Mouse (Mus musculus) neural tube, embryonic 14.5 days (tissue): ENCODE results near the gene Gm5767. TPM values are rescaled to one million over a fixed set of nuclear protein-coding genes. Genes with fewer than 3 reads are reported as not detected.
A peak's percentile ranks its signal among the peaks of the same experiment; 100 is the strongest.

Source experiments
- ATAC-seq: fragments of 200-750 bp; cut with Nextera tagmentation; 2 replicates; pipeline ENCODE4 v1.8.0; 2017; ENCODE audit warnings: low read depth, mild to moderate bottlenecking, moderate TSS enrichment, moderate library complexity
- H3K27ac ChIP-seq: fragments of 300-500 bp; sonication (generic); 2 replicates; pipeline ENCODE4 v1.5.1; 2014; ENCODE audit warnings: low read depth, mild to moderate bottlenecking, control low read depth, low read length, moderate library complexity, mixed read lengths
- H3K27me3 ChIP-seq: fragments of 300-500 bp; sonication (generic); 2 replicates; pipeline ENCODE4 v1.6.1; 2014; ENCODE audit warnings: low read length; ENCODE audit not compliant: control insufficient read depth, insufficient read depth
- H3K36me3 ChIP-seq: fragments of 300-500 bp; sonication (generic); 2 replicates; pipeline ENCODE4 v1.6.1; 2014; ENCODE audit warnings: low read length, mixed read lengths; ENCODE audit not compliant: control insufficient read depth, insufficient read depth
- H3K4me1 ChIP-seq: fragments of 300-500 bp; sonication (generic); 2 replicates; pipeline ENCODE4 v1.6.1; 2014; ENCODE audit warnings: low read length; ENCODE audit not compliant: control insufficient read depth, insufficient read depth
- H3K4me2 ChIP-seq: fragments of 300-500 bp; sonication (generic); 2 replicates; pipeline ENCODE4 v1.6.1; 2014; ENCODE audit warnings: mild to moderate bottlenecking, low read depth, low read length, control low read depth
- H3K4me3 ChIP-seq: fragments of 300-500 bp; sonication (generic); 2 replicates; pipeline ENCODE4 v1.5.1; 2014; ENCODE audit warnings: low read depth, low read length, control low read depth, mixed read lengths
- H3K9ac ChIP-seq: fragments of 300-500 bp; sonication (generic); replicated peaks from 2 replicates; pipeline ENCODE4 v1.6.1; 2014; ENCODE audit warnings: low read depth, mild to moderate bottlenecking, control low read depth, low read length, mixed read lengths
- H3K9me3 ChIP-seq: fragments of 300-500 bp; sonication (generic); 2 replicates; pipeline ENCODE4 v1.6.1; 2016; ENCODE audit warnings: low read length; ENCODE audit not compliant: control insufficient read depth
- WGBS: fragments of 180-500 bp; shearing (Covaris S2); extraction: QIAGEN DNeasy Blood & Tissue Kit; methylation state at CpG from one replicate; pipeline ENCODE4 v1.1.7; 2014; 5-methylcytosine and 5-hydroxymethylcytosine counted together
- polyA plus RNA-seq: library from polyadenylated mRNA; unstranded; fragments of >200 nt; fragmentation: Nextera tagmentation; extraction: Ambion mirVana; gene quantifications from 2 replicates; pipeline ENCODE4 v1.2.1, GENCODE M21; 2014

Gene Gm5767
- polyA plus RNA-seq, 1 experiment from 2014 or later = not detected

DNA sequence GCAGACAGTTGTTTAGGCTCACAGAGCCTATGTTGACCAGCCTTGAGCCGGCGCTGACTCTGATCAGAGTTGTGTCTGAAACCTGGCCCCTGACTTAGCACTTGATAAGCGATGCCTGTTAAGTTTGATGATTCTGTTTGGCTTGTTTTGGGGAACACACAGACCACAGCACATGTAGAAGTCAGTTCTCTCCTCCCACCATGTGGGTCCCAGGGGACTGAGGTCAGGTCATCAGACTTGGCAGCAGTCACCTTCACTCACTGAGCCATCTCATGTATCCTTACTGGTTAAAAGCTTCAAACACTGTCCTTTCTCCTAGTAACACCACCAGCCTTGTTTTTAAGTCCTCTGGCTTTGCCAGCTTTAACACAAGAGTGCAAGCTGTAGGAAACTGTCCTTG, 30.6 kb upstream of the Gm5767 start:
- no peak overlapping the region for H3K4me2 ChIP-seq
- no peak for ATAC-seq
- no peaks in the 10 kb centered on the region for H3K4me1 ChIP-seq
- no peaks in the 10 kb centered on the region for H3K27me3 ChIP-seq
- no peak overlapping the region for H3K4me3 ChIP-seq
- peaks cover 35% of the 10 kb centered on the region for H3K36me3 ChIP-seq
- no peak overlapping the region for H3K9ac ChIP-seq
- 99% methylated on average over 3 of the region's 3 CpGs for WGBS
- no peak overlapping the region for H3K27ac ChIP-seq
- H3K9me3 ChIP-seq = no peaks in the 10 kb centered on the region

DNA sequence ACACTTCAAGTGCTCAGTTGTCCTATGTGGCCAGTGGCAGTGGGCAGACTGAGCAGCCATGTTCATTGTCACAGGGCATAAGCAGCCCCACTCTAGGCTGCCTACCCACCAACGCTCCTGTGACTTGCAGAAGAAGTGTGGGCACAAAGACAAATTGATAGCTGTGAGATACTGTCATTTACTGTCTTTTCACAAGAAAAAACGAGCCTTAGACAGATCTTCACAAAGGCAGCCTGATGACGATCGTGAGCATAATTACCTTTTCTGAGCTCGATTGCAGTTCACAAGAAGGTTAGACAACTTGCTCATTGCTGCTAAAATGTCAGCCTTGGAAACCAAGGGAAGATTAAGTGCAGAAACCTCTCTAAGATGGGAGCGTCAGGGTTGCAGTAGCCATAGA, 25.5 kb upstream of the Gm5767 start:
- no peak overlapping the region for H3K4me2 ChIP-seq
- no peak overlapping the region for H3K27ac ChIP-seq
- no peaks in the 10 kb centered on the region for H3K4me1 ChIP-seq
- no peak for ATAC-seq
- 80% methylated on average over 6 of the region's 6 CpGs for WGBS
- H3K9ac ChIP-seq = no peak overlapping the region
- H3K4me3 ChIP-seq = no peak overlapping the region
- no peaks in the 10 kb centered on the region for H3K27me3 ChIP-seq
- no peaks in the 10 kb centered on the region for H3K9me3 ChIP-seq
- H3K36me3 ChIP-seq = peaks cover 18% of the 10 kb centered on the region; the same call in 1 of the 2 replicates

DNA sequence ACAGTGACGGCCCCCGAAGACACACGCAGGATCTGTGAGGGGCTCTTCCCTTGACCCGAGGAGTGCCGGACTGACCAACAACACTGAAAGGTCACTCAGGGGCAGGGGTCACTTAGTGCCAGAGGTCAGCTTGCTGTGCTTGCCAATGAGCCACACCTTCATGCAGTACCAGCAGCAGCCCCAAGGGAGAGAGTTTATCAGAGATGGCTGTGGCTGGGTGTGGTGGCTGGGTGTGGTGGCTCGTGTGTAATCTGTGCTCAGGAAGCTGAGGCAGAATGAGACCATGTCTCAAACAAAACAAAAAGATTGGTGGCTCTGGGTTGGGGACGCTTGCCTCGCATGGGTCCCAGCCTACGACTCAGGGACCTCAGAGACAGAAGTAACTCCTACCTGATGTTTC, 25.0 kb upstream of the Gm5767 start:
- Histone ChIP-seq H3K4me3 (no peak overlapping the region), H3K9ac (no peak overlapping the region), H3K9me3 (no peaks in the 10 kb centered on the region), H3K27me3 (no peaks in the 10 kb centered on the region), H3K4me2 (no peak overlapping the region), H3K27ac (no peak overlapping the region), H3K36me3 (peaks cover 23% of the 10 kb centered on the region; the same call in 1 of the 2 replicates), H3K4me1 (no peaks in the 10 kb centered on the region)
- ATAC-seq = no peak
- 82% methylated on average over 9 of the region's 9 CpGs for WGBS

DNA sequence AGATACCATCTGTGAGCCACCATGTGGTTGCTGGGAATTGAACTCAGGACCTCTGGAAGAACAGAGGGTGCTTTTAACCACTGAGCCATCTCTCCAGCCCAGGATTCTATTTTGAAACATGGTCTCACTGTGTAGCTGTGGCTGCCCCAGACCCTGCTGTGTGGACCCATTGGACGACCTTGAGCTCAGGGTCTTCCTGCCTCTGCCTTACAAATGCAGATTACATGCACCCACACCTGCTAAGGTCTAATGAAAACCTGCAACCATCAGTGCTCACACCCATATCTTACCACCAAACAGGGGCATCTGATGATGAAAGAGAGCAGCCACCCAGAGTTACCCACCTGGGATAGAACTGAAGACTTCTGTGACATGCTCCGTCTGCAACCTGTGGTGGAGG, 24.3 kb upstream of the Gm5767 start:
- H3K4me2 ChIP-seq = no peak overlapping the region
- H3K4me1 ChIP-seq = no peaks in the 10 kb centered on the region
- no peak for ATAC-seq
- no peak overlapping the region for H3K4me3 ChIP-seq
- H3K36me3 ChIP-seq = peaks cover 26% of the 10 kb centered on the region; the same call in 1 of the 2 replicates
- H3K27ac ChIP-seq = no peak overlapping the region
- no peak overlapping the region for H3K9ac ChIP-seq
- H3K9me3 ChIP-seq = no peaks in the 10 kb centered on the region
- no peaks in the 10 kb centered on the region for H3K27me3 ChIP-seq
- WGBS = 95% methylated on average over 2 of the region's 2 CpGs

DNA sequence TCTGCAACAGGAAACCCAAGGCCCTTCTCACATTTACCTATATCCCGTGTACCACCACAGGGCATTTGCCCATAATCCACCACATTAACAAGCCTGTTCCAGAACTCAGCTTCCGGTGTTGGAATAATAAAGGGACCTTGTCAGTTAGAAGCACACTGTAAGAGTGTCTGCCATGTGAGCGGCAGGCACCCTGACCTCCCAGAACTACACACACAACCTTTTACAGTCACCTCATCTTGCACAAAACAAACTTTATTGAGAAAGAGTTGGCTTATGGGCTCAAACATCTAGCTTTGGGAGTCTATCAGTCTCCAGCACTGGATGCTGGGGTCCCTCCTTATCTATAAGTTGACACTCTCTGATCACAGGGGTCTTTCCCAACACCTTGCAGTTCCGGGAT, 22.2 kb upstream of the Gm5767 start:
- 85% methylated on average over 4 of the region's 4 CpGs for WGBS
- no peak for ATAC-seq
- Histone ChIP-seq H3K4me1 (no peaks in the 10 kb centered on the region), H3K9me3 (no peaks in the 10 kb centered on the region), H3K27ac (no peak overlapping the region), H3K4me2 (no peak overlapping the region), H3K4me3 (no peak overlapping the region), H3K9ac (no peak overlapping the region), H3K27me3 (no peaks in the 10 kb centered on the region), H3K36me3 (peaks cover 29% of the 10 kb centered on the region; the same call in 1 of the 2 replicates)

DNA sequence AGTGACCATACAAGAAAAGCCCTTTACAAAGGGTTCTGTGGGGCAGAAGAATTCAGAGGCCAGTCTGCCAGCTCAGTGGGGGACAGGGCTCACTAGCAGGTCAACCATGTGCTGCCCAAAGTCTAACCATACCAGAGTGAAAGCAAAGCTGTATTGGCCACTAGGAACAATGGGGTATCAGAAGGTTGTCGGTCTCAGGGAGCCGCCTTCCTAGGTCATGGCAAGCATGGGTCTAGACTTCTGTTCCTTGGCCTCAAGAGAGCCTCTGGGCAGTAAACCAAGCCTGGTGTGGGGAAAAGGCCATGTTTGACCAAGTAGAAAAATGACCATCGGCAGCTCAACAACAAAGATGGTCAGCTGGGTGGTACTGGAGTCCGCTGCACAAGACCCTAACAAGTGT, 21.8 kb upstream of the Gm5767 start:
- peaks cover 31% of the 10 kb centered on the region; the same call in 1 of the 2 replicates for H3K36me3 ChIP-seq
- WGBS = 96% methylated on average over 4 of the region's 4 CpGs
- H3K4me1 ChIP-seq = 0 out of 2 replicates have a peak, but pooled peaks cover 3% of the 10 kb centered on the region
- H3K4me3 ChIP-seq = no peak overlapping the region
- H3K9me3 ChIP-seq = no peaks in the 10 kb centered on the region
- H3K27ac ChIP-seq = no peak overlapping the region
- no peak overlapping the region for H3K9ac ChIP-seq
- ATAC-seq = no peak
- no peak overlapping the region for H3K4me2 ChIP-seq
- H3K27me3 ChIP-seq = no peaks in the 10 kb centered on the region

DNA sequence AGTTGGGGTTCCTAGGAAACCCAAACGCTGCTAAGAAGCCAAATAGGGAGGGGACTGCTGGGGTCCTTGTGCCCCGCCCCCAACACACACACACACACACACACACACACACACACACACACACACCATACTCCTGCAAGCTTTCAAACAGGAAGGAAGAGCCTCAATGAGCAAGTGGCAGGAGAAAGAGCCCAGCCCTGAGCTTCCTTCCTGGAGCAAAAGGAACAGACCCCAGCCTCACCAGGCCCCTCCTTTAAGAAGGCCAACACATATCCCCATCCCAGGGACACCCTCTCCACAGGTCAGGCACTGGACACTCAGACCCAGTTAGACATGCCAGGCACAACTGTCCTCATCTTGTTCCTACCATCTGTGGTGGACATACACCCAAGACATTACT, 17.5 kb upstream of the Gm5767 start:
- Histone ChIP-seq H3K4me3 (no peak overlapping the region), H3K4me1 (peaks cover 25% of the 10 kb centered on the region), H3K36me3 (peaks cover 31% of the 10 kb centered on the region; the same call in 1 of the 2 replicates), H3K27ac (peak overlapping the region; percentile 23; the same call in 1 of the 2 replicates), H3K4me2 (no peak overlapping the region), H3K27me3 (no peaks in the 10 kb centered on the region), H3K9ac (no peak overlapping the region), H3K9me3 (no peaks in the 10 kb centered on the region)
- ATAC-seq = no peak
- 90% methylated on average over 1 of the region's 2 CpGs for WGBS

DNA sequence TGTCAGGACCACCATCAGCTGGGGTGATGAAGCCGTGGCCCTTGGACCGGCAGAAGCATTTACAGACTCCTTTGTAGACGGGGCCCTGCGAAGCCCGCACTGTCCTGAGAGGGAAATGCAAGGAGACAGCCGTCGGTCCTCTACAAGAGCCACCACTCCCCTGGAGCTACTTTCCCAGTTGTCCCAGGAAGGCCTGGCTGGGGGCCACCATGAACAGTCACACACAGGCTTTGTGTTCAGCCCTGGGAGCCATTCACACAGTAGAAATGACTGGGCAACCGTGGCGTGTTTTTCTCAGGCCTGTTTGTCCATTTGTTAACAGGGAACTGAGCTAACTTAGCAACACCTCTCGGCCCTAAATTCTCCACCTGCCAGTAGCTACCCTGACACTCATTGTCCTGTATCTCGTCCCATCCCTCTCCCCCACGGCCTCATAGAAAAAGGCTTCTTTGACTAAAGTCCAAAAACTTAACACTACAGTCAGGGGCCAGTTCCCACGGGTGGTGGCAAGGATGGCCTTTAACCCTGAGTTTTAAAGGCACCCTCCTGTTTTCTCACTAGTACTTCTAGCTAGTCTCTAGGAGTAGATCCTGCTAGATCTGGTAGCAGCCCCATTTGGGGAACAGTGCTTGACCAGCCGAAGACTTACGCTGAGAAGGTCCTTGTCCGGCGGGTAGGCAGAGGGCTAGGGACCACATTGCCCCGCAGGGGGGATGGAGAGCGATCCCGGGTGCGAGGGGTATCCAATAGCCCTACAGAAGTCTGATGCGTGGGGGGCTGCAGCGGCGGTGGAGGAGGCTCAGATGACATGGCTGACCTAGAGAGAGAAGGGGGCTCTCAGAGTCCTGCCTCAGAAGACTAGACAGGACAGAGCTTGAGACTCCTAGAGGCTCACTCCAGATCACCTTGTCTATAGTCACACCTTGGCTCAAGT, 16.7 kb upstream of the Gm5767 start:
- Histone ChIP-seq H3K27me3 (no peaks in the 10 kb centered on the region), H3K4me2 (no peak overlapping the region), H3K9me3 (no peaks in the 10 kb centered on the region), H3K36me3 (peaks cover 27% of the 10 kb centered on the region; the same call in 1 of the 2 replicates), H3K4me3 (no peak overlapping the region), H3K4me1 (peaks cover 33% of the 10 kb centered on the region), H3K9ac (no peak overlapping the region), H3K27ac (peak overlapping the region; percentile 23)
- WGBS = 75% methylated on average over 24 of the region's 24 CpGs
- ATAC-seq = peak; percentile 30; the same call in 1 of the 2 replicates

DNA sequence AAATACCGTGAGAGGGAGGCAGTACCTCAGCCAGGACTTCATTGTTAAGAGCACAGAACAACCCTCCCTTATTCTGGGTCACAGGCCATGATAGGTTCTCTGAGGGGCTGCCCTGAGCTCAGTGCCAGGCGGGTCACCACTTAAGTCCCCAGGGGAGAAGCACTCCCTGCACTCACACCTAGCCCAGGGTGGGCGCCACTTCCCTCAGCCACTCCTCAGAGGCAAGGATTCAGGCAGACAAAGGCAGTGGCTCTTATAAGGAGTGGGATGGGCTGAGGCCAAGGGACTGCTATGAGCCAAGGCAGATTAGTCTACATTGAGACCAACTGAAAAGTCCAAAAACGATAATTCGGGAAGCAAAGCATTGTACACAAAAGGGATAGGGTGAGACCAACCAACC, 15.2 kb upstream of the Gm5767 start:
- Histone ChIP-seq H3K4me3 (no peak overlapping the region), H3K27ac (no peak overlapping the region), H3K4me2 (no peak overlapping the region), H3K9ac (no peak overlapping the region), H3K4me1 (peaks cover 46% of the 10 kb centered on the region), H3K36me3 (peaks cover 13% of the 10 kb centered on the region; the same call in 1 of the 2 replicates), H3K27me3 (no peaks in the 10 kb centered on the region), H3K9me3 (no peaks in the 10 kb centered on the region)
- 82% methylated on average over 5 of the region's 5 CpGs for WGBS
- no peak for ATAC-seq
